Mouse (Mus musculus) heart, postnatal 0 days (tissue): Measurements from ENCODE around the gene Znhit3. TPM values are rescaled to one million over a fixed set of nuclear protein-coding genes. Genes with fewer than 3 reads are reported as not detected.

ENCODE experiments used
- ATAC-seq: fragments of 200-750 bp; cut with Nextera tagmentation; 2 replicates; pipeline ENCODE4 v1.8.0; 2017; ENCODE audit warnings: low read depth, moderate number of reproducible peaks, moderate library complexity; ENCODE audit not compliant: insufficient read depth
- DNase-seq: peaks from one replicate; pipeline ENCODE4 v3.0.0-alpha.2; 2016; ENCODE audit warnings: low spot score
- H3K27ac ChIP-seq: fragments of 300-500 bp; sonication (generic); 2 replicates; pipeline ENCODE4 v1.5.1; 2014; ENCODE audit warnings: low read depth, mild to moderate bottlenecking
- H3K27me3 ChIP-seq: fragments of 300-500 bp; sonication (generic); 2 replicates; pipeline ENCODE4 v1.6.1; 2014; ENCODE audit warnings: low read length, mixed read lengths; ENCODE audit not compliant: control insufficient read depth, insufficient read depth
- H3K36me3 ChIP-seq: fragments of 300-500 bp; sonication (generic); replicated peaks from 2 replicates; pipeline ENCODE4 v1.6.1; 2014; ENCODE audit warnings: low read length, mixed read lengths; ENCODE audit not compliant: control insufficient read depth, insufficient read depth
- H3K4me1 ChIP-seq: fragments of 300-500 bp; sonication (generic); 2 replicates; pipeline ENCODE4 v1.6.1; 2014; ENCODE audit warnings: antibody characterized with exemption; ENCODE audit not compliant: control insufficient read depth, insufficient read depth
- H3K4me2 ChIP-seq: fragments of 300-500 bp; sonication (generic); 2 replicates; pipeline ENCODE4 v1.6.1; 2014; ENCODE audit warnings: low read depth, mild to moderate bottlenecking, low read length, moderate library complexity
- H3K4me3 ChIP-seq: fragments of 300-500 bp; sonication (generic); 2 replicates; pipeline ENCODE4 v1.5.1; 2014; ENCODE audit warnings: low read depth, low read length
- H3K9ac ChIP-seq: fragments of 300-500 bp; sonication (generic); replicated peaks from 2 replicates; pipeline ENCODE4 v1.6.1; 2014; ENCODE audit warnings: low read depth, low read length, mixed read lengths
- H3K9me3 ChIP-seq: fragments of 300-500 bp; sonication (generic); replicated peaks from 2 replicates; pipeline ENCODE4 v1.6.1; 2016; ENCODE audit warnings: low read length; ENCODE audit not compliant: control insufficient read depth
- CTCF ChIP-seq: IDR thresholded peaks from 2 replicates; pipeline ENCODE4 v1.5.1; 2016; ENCODE audit warnings: antibody characterized with exemption, control low read depth, low read depth
- EP300 ChIP-seq: IDR thresholded peaks from 2 replicates; pipeline ENCODE4 v1.6.1; 2016; ENCODE audit warnings: antibody characterized with exemption, low read depth
- WGBS: fragments of 180-500 bp; shearing (Covaris S2); extraction: QIAGEN DNeasy Blood & Tissue Kit; methylation state at CpG from one replicate; pipeline ENCODE4 v1.1.7; 2014; 5-methylcytosine and 5-hydroxymethylcytosine counted together
- polyA plus RNA-seq: library from polyadenylated mRNA; unstranded; fragments of >200 nt; fragmentation: Nextera tagmentation; extraction: Ambion mirVana; gene quantifications from 2 replicates; pipeline ENCODE4 v1.2.1, GENCODE M21; 2015
- total RNA-seq: library from RNA; depleted of rRNA; stranded (reverse); fragments of >200 nt; gene quantifications from 2 replicates; pipeline ENCODE4 v1.2.3, GENCODE M21; 2014; ENCODE audit warnings: low replicate concordance

Znhit3 gene
- total and polyA plus RNA-seq, 2 experiments from 2014 or later: 21.1 to 27.5 TPM

- peak overlapping the region; percentile 92 for H3K9ac ChIP-seq
- H3K4me3 ChIP-seq: peak overlapping the region; percentile 78
- H3K36me3 ChIP-seq: no peaks in the 10 kb centered on the region
- H3K4me1 ChIP-seq: peaks cover 19% of the 10 kb centered on the region; the same call in 1 of the 2 replicates
- 74% methylated on average over 4 of the region's 4 CpGs for WGBS
- H3K27me3 ChIP-seq: no peaks in the 10 kb centered on the region
- TF ChIP-seq EP300: no peak
- no peak for TF ChIP-seq CTCF
- ATAC-seq (no peak), DNase-seq (no peak)
- H3K27ac ChIP-seq: peak overlapping the region; percentile 99
- peak overlapping the region; percentile 72 for H3K4me2 ChIP-seq
- H3K9me3 ChIP-seq: no peaks in the 10 kb centered on the region
Observed at GRCm38 (mm10) chr11:84871548-84872069, 44.6 kb downstream of the Znhit3 start.

DNA sequence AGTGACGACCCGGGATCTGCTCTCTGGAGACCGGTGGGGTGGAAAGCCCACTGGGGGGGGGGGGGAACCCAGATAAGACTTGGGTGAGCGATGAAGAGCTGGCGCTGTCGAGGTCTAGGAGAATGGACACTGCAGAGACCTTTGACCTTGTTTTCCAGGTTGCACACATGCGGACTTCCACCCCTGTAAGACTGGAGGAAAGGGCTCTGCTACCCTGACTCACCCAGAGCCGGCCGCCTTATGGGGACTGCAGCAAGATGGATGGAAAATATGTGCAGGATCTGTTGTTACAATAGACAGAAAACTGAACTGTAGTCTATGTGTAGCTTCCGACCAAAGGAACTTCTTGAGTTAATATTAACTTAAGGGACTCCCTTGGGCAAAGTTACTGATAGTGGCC is 45.1 kb downstream of the Znhit3 start:
- peak; percentile 35 for ATAC-seq
- H3K27ac ChIP-seq: peak overlapping the region; percentile 99
- under 1% methylated on average over 10 of the region's 10 CpGs for WGBS

DNA sequence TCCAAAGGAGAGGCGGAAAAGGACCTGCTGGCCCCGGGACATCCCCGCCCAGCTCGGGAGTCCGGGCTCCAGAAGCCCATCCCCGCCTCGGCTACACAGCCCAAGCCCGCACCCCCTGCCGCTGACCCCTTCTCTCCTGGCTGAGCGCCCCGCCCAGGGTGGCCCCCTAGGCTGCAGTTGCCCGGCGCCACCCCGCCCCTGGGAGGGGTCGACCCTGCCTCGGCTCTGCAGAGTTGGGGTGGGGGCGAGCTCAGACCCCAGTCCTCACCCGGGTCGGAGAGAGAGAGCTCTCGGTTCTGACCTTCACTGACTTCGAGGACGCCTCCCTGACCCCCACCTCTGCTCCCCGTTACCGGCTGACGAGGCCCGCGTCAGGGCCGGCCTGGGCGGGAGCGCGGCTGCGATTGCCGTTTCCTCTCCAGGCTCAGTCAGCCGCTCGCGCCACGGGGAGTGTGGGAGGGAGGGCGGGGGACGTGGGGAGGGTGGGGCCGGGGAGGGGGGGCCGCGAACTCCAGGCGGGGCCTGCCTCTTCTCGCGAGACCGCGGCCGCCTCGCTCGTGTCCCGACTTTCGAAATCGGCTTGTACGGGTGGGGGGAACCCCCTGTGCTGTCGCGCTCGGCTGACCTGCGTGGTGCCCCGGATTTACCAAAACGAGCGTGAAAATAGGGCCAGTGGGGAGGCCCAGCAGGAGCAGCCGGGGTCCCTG is 45.7 kb downstream of the Znhit3 start, which contains the start of gene Ggnbp2:
Gene Ggnbp2, minus strand, starts transcription at position 481 of the 707 bp plus-strand sequence.
- peak; percentile 90 for DNase-seq
- TF ChIP-seq CTCF (no peak), EP300 (peak; percentile 72)
- WGBS: 0% methylated on average over 40 of the region's 62 CpGs
- H3K4me3 ChIP-seq: peak within 1 kb of the TSS; percentile 78
- peak within 1 kb of the TSS; percentile 93 for H3K9ac ChIP-seq
- H3K36me3 ChIP-seq: no peaks in the 10 kb centered on the region
- H3K27ac ChIP-seq: peak within 1 kb of the TSS; percentile 99
- no peaks in the 10 kb centered on the region for H3K27me3 ChIP-seq
- peak; percentile 87 for ATAC-seq
- H3K9me3 ChIP-seq: no peaks in the 10 kb centered on the region
- peak within 1 kb of the TSS; percentile 87 for H3K4me2 ChIP-seq
- peaks cover 19% of the 10 kb centered on the region; the same call in 1 of the 2 replicates for H3K4me1 ChIP-seq

More for the DNA sequence above, 45.1 kb downstream of the Znhit3 start:
- H3K27me3 ChIP-seq: no peaks in the 10 kb centered on the region
- no peaks in the 10 kb centered on the region for H3K36me3 ChIP-seq
- peak overlapping the region; percentile 72 for H3K4me2 ChIP-seq
- H3K4me3 ChIP-seq: peak overlapping the region; percentile 78
- peaks cover 19% of the 10 kb centered on the region; the same call in 1 of the 2 replicates for H3K4me1 ChIP-seq
- no peaks in the 10 kb centered on the region for H3K9me3 ChIP-seq
- TF ChIP-seq CTCF (no peak), EP300 (no peak; the same call in 1 of the 2 replicates)
- DNase-seq: peak; percentile 46
- H3K9ac ChIP-seq: peak overlapping the region; percentile 92

GRCm38 (mm10) chr11:84869537-84870232 is 46.5 kb downstream of the Znhit3 start:
- DNase-seq: peak; percentile 96
- Histone ChIP-seq H3K36me3 (no peaks in the 10 kb centered on the region), H3K4me1 (peaks cover 19% of the 10 kb centered on the region; the same call in 1 of the 2 replicates), H3K4me3 (peak overlapping the region; percentile 78), H3K4me2 (peak overlapping the region; percentile 87), H3K9me3 (no peaks in the 10 kb centered on the region), H3K27ac (peak overlapping the region; percentile 99), H3K9ac (peak overlapping the region; percentile 93), H3K27me3 (no peaks in the 10 kb centered on the region)
- ATAC-seq: peak; percentile 82
- TF ChIP-seq CTCF (no peak), EP300 (peak; percentile 9; the same call in 1 of the 2 replicates)
- WGBS: 0% methylated on average over 55 of the region's 61 CpGs

DNA sequence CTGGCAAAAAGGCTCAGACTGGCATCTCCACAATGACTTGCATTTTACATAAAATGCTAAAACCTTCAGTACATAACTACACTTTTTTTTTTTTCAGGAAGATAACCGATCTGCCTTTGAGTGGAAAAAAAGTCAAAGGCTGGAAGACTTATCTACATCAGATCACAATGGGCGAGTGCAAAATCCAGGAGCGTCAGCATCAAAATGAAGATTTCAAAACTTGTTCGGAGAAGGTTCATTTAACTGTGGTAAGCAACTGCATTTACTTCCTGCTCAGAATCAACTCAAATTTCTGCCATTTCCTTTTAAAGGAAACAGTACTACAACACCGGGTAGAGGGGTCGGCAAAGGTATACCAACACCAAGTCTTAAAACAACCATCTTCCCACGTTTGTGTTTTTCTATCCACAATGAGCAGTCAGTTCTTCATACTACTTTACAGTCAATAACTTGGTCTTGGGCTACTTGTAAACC is 47.3 kb downstream of the Znhit3 start:
- ATAC-seq (no peak), DNase-seq (no peak)
- no peaks in the 10 kb centered on the region for H3K27me3 ChIP-seq
- H3K4me1 ChIP-seq: peaks cover 19% of the 10 kb centered on the region; the same call in 1 of the 2 replicates
- TF ChIP-seq CTCF (no peak), EP300 (no peak)
- peaks cover 3% of the 10 kb centered on the region; the same call in 1 of the 2 replicates for H3K36me3 ChIP-seq
- peak overlapping the region; percentile 78 for H3K4me3 ChIP-seq
- H3K4me2 ChIP-seq: peak overlapping the region; percentile 87
- peak overlapping the region; percentile 93 for H3K9ac ChIP-seq
- H3K27ac ChIP-seq: peak overlapping the region; percentile 99
- no peaks in the 10 kb centered on the region for H3K9me3 ChIP-seq
- WGBS: 6% methylated on average over 7 of the region's 7 CpGs
